Mouse (Mus musculus): Measurements from ENCODE around the gene Hist2h2ac. TPM values are rescaled to one million over a fixed set of nuclear protein-coding genes. Genes with fewer than 3 reads are reported as not detected.
"Not testable (repeated sequence)": the region's sequence is repeated elsewhere in the genome, so short reads cannot be mapped to it uniquely, and the experiment has no call there.

The Hist2h2ac gene
- polyA plus RNA-seq, 1 experiment from 2014 or later, result 7.9 TPM

DNA sequence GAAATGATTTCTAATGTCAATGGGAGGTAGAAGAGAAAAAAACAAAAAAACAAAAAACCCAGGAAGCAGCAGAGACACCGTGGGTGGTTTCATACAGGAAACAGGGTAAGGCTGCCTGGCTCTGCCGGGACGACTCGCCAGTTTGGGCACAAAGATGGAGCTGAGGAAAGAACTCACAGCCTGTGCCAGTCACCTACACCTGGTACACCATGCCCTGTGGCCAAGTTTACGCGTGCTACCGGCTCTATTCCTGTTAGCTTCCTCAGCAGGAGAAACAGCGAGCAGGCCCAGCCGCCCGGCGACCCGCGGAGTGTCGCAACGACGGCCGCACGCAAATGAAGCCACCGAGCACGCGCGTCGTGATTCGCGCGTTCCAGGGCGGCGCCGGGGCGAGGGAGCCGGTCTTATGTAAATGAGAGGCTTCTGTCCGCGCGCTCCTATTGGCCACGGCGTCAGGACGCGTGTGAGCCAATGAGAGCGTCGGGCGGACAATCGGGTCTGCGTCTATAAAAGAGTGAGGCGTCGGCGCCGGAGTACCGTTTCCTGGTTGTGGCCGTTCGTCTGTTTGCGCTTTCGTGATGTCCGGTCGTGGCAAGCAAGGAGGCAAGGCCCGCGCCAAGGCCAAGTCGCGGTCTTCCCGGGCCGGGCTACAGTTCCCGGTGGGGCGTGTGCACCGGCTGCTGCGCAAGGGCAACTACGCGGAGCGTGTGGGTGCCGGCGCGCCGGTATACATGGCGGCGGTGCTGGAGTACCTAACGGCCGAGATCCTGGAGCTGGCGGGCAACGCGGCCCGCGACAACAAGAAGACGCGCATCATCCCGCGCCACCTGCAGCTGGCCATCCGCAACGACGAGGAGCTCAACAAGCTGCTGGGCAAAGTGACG is 24.6 kb upstream of the Hist2h2ac start, which contains the start of gene Hist2h2aa1:
TSS of gene Hist2h2aa1 (plus strand) at position 495 of the 884 bp plus-strand sequence.
- H3K36me3 ChIP-seq (ENCODE audit: control insufficient read depth, insufficient read depth, low read length); H3K27me3 ChIP-seq (replicated peaks; ENCODE audit: control insufficient read depth, insufficient read depth, low read length); H3K9me3 ChIP-seq (ENCODE audit: control insufficient read depth, low read length): not testable (repeated sequence)
- Histone ChIP-seq H3K4me1 (replicated peaks; ENCODE audit: control insufficient read depth, insufficient read depth, low read length) (peaks cover 18% of the 10 kb centered on the region), H3K27ac (ENCODE audit: low read depth) (peak within 1 kb of the TSS; percentile 93), H3K9ac (ENCODE audit: low read length) (peak within 1 kb of the TSS; percentile 69), H3K4me2 (ENCODE audit: low read length) (peak within 1 kb of the TSS; percentile 53), H3K4me3 (ENCODE audit: low read depth, low read length) (peak within 1 kb of the TSS; percentile 39)
- peak; percentile 90 for DNase-seq (ENCODE audit: low spot score)
- peak; percentile 87 for ATAC-seq (replicated peaks; ENCODE audit: low FRiP score, low TSS enrichment, low read depth)
- WGBS, result 0% methylated on average over 25 of the region's 88 CpGs

DNA sequence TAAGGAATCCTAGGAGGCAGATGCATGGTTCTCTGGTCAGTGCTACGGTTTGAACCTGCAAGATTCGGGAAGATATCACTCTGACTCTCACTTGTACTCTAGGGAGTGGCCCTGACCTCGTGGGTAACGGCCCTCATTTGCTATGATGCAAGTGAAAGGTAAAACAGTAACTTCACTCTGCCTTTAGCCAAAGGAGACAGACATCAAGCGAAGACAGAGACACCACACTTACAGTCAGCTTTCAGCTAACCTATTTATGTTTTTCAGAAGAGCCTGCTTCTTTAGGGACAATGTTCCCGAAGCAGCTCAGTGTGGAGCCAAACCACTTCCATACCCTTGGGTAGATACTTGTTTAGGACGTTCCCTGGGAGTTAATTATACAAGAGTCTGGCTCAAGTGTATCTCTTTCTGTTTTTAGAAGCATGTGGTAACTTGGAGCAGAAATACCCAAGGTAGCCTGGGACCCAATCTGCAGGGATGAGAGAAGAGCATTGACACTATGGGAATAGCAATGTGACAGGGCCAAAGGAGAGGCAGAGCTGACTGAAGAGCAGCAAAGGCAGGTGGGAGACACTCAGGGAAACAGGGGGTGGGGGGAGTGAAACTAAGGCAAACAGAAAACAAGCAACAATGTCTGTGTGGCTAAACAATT is 23.4 kb upstream of the Hist2h2ac start:
- Histone ChIP-seq H3K27me3 (replicated peaks; ENCODE audit: control insufficient read depth, insufficient read depth, low read length) (no peaks in the 10 kb centered on the region), H3K9ac (ENCODE audit: low read length) (peak overlapping the region; percentile 69), H3K4me2 (ENCODE audit: low read length) (peak overlapping the region; percentile 53), H3K4me1 (replicated peaks; ENCODE audit: control insufficient read depth, insufficient read depth, low read length) (peaks cover 18% of the 10 kb centered on the region), H3K9me3 (ENCODE audit: control insufficient read depth, low read length) (no peaks in the 10 kb centered on the region), H3K27ac (ENCODE audit: low read depth) (peak overlapping the region; percentile 93), H3K4me3 (ENCODE audit: low read depth, low read length) (0 out of 2 replicates have a peak overlapping the region, but pooled peaks have one; percentile 39), H3K36me3 (ENCODE audit: control insufficient read depth, insufficient read depth, low read length) (no peaks in the 10 kb centered on the region)
- WGBS, result 77% methylated on average over 7 of the region's 7 CpGs
- ATAC-seq (replicated peaks; ENCODE audit: low FRiP score, low TSS enrichment, low read depth), result no peak
- no peak for DNase-seq (ENCODE audit: low spot score)

DNA sequence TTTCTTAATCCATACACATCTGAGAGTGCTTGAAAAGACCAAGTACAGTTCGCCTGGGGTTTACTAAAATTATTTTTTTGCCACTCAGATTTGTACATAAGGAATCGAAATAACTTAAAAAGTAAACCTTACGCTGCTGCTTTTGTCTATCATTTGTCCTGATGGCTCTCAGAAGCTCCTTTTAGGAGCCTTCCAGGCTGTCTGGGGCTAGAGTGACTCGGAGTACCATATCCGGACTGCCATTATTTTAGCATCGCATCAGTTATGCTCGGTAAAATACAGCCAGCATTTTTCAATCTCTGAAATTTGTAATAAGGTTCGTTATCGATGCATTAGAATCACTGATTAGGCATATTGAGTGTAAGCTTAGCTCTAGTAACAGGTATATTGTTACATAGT is 20.1 kb upstream of the Hist2h2ac start:
- H3K9ac ChIP-seq (ENCODE audit: low read length), result peak overlapping the region; percentile 68
- no peak for ATAC-seq (replicated peaks; ENCODE audit: low FRiP score, low TSS enrichment, low read depth)

DNA sequence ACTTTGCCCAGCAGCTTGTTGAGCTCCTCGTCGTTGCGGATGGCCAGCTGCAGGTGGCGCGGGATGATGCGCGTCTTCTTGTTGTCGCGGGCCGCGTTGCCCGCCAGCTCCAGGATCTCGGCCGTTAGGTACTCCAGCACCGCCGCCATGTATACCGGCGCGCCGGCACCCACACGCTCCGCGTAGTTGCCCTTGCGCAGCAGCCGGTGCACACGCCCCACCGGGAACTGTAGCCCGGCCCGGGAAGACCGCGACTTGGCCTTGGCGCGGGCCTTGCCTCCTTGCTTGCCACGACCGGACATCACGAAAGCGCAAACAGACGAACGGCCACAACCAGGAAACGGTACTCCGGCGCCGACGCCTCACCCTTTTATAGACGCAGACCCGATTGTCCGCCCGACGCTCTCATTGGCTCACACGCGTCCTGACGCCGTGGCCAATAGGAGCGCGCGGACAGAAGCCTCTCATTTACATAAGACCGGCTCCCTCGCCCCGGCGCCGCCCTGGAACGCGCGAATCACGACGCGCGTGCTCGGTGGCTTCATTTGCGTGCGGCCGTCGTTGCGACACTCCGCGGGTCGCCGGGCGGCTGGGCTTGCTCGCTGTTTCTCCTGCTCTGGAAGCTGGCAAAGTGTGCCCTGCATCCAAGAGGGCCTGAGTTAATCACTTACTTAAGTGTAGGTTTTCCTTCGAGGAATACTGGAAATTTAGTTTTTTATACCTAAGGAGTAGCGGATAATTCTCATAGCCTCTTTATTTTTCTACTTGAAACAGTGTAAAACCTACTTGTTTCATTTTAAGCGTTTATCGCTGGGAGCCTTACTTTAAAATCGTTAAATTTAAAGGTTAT is 19.5 kb upstream of the Hist2h2ac start, which contains the start of gene Hist2h2aa2:
TSS of gene Hist2h2aa2 (minus strand) at position 328 of the 850 bp plus-strand sequence.
- 6% methylated on average over 16 of the region's 85 CpGs for WGBS
- ATAC-seq (replicated peaks; ENCODE audit: low FRiP score, low TSS enrichment, low read depth) (peak; percentile 82), DNase-seq (ENCODE audit: low spot score) (peak; percentile 76)
- Histone ChIP-seq H3K9ac (ENCODE audit: low read length) (peak within 1 kb of the TSS; percentile 68), H3K4me2 (ENCODE audit: low read length) (peak within 1 kb of the TSS; percentile 51), H3K27ac (ENCODE audit: low read depth) (peak within 1 kb of the TSS; percentile 87), H3K4me1 (replicated peaks; ENCODE audit: control insufficient read depth, insufficient read depth, low read length) (peaks cover 21% of the 10 kb centered on the region), H3K4me3 (ENCODE audit: low read depth, low read length) (peak within 1 kb of the TSS; percentile 29)
- H3K27me3 ChIP-seq (replicated peaks; ENCODE audit: control insufficient read depth, insufficient read depth, low read length); H3K36me3 ChIP-seq (ENCODE audit: control insufficient read depth, insufficient read depth, low read length); H3K9me3 ChIP-seq (ENCODE audit: control insufficient read depth, low read length): not testable (repeated sequence)

More for the DNA sequence above, 20.1 kb upstream of the Hist2h2ac start:
- H3K9me3 ChIP-seq (ENCODE audit: control insufficient read depth, low read length), result no peaks in the 10 kb centered on the region
- H3K4me1 ChIP-seq (replicated peaks; ENCODE audit: control insufficient read depth, insufficient read depth, low read length), result peaks cover 21% of the 10 kb centered on the region
- no peaks in the 10 kb centered on the region for H3K36me3 ChIP-seq (ENCODE audit: control insufficient read depth, insufficient read depth, low read length)
- no peaks in the 10 kb centered on the region for H3K27me3 ChIP-seq (replicated peaks; ENCODE audit: control insufficient read depth, insufficient read depth, low read length)
- H3K4me2 ChIP-seq (ENCODE audit: low read length), result peak overlapping the region; percentile 51
- H3K27ac ChIP-seq (ENCODE audit: low read depth), result peak overlapping the region; percentile 87
- no peak for DNase-seq (ENCODE audit: low spot score)
- H3K4me3 ChIP-seq (ENCODE audit: low read depth, low read length), result peak overlapping the region; percentile 29
- WGBS, result 78% methylated on average over 9 of the region's 9 CpGs

DNA sequence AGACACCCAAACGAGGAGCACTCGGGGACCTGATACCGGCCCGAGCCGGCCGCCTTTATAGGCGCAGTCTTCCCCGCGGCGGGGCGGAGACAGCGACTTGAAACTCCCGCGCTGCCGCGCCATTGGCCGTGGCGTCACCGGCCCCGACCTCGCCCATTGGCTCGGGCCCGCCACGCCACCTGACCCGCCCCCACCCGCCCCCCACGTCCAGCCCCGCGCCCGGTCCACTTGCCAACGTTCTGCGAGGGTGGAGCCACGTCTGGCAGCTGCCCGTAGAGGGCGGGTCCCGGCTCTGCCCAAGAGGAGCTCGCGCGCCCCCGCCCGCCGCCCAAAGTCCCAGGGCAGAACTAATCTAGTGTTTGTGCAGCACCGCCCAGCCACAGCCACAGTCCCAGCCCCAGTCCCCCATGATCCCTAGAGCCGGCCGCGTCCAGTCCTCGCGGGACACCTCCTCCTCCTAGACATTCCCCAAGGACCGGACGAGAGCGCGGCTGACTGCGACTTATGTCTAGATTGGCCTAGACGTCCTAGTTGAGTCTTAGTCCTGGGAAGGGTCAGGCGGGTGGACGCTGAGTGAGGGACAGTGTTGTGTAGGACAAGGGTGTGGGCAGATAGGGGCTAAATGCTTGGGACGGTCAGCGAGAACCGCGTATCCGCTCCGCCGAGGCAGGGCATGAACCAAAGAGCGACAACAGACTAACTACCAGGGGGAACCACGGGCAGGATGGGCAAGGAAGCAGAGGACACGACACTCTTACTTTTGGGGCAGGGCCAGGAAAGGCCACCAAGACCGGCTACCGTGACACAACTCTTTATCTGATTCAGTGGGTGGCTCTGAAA is 18.5 kb upstream of the Hist2h2ac start, which contains the start of gene Hist2h3c2:
TSS of gene Hist2h3c2 (minus strand) at position 174 of the 840 bp plus-strand sequence.
- WGBS, result under 1% methylated on average over 22 of the region's 68 CpGs
- ATAC-seq (replicated peaks; ENCODE audit: low FRiP score, low TSS enrichment, low read depth), result peak; percentile 87
- H3K36me3 ChIP-seq (ENCODE audit: control insufficient read depth, insufficient read depth, low read length), result not testable (repeated sequence)

DNA sequence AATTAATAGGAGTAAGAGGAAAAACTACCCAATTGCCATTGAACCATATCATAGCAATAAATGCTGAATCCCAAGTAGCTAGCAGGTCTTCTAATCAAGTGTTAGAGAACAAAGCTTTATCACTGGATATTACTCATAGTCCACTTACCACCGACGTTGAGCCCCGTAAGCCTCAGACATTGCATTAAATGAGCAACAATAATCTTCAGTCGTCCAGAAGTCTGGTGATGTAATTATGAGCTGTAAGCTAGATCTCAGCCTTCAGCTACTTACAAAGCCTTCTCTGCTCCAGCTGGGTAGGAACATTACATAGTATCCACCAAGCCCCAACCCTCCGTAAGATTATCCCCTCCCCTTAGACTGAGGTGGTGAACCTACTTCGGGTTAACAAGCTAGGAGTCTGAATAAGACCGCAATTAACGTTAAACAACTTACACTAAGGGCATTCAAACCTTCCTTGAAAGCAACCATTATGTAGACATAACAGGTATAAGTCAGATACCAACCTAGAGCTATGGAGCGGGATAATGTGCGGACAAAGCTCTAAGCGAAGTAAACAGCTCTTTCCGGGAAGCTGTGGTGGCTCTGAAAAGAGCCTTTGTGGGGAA is 17.3 kb upstream of the Hist2h2ac start:
- H3K27ac ChIP-seq (ENCODE audit: low read depth), result peak overlapping the region; percentile 86
- peaks cover 11% of the 10 kb centered on the region for H3K4me1 ChIP-seq (replicated peaks; ENCODE audit: control insufficient read depth, insufficient read depth, low read length)
- H3K9ac ChIP-seq (ENCODE audit: low read length), result peak overlapping the region; percentile 89
- ATAC-seq (replicated peaks; ENCODE audit: low FRiP score, low TSS enrichment, low read depth) (no peak), DNase-seq (ENCODE audit: low spot score) (no peak)
- H3K4me3 ChIP-seq (ENCODE audit: low read depth, low read length), result peak overlapping the region; percentile 55
- no peaks in the 10 kb centered on the region for H3K27me3 ChIP-seq (replicated peaks; ENCODE audit: control insufficient read depth, insufficient read depth, low read length)
- WGBS, result under 1% methylated on average over 12 of the region's 12 CpGs
- H3K36me3 ChIP-seq (ENCODE audit: control insufficient read depth, insufficient read depth, low read length), result no peaks in the 10 kb centered on the region
- peak overlapping the region; percentile 58 for H3K4me2 ChIP-seq (ENCODE audit: low read length)
- H3K9me3 ChIP-seq (ENCODE audit: control insufficient read depth, low read length), result no peaks in the 10 kb centered on the region

More for the DNA sequence above, 18.5 kb upstream of the Hist2h2ac start, which contains the start of gene Hist2h3c2:
- Histone ChIP-seq H3K4me1 (replicated peaks; ENCODE audit: control insufficient read depth, insufficient read depth, low read length) (peaks cover 16% of the 10 kb centered on the region), H3K4me3 (ENCODE audit: low read depth, low read length) (peak within 1 kb of the TSS; percentile 55), H3K4me2 (ENCODE audit: low read length) (peak within 1 kb of the TSS; percentile 58), H3K9ac (ENCODE audit: low read length) (peak within 1 kb of the TSS; percentile 89), H3K27ac (ENCODE audit: low read depth) (peak within 1 kb of the TSS; percentile 86)
- not testable (repeated sequence) for H3K9me3 ChIP-seq (ENCODE audit: control insufficient read depth, low read length); H3K27me3 ChIP-seq (replicated peaks; ENCODE audit: control insufficient read depth, insufficient read depth, low read length); DNase-seq (ENCODE audit: low spot score)

DNA sequence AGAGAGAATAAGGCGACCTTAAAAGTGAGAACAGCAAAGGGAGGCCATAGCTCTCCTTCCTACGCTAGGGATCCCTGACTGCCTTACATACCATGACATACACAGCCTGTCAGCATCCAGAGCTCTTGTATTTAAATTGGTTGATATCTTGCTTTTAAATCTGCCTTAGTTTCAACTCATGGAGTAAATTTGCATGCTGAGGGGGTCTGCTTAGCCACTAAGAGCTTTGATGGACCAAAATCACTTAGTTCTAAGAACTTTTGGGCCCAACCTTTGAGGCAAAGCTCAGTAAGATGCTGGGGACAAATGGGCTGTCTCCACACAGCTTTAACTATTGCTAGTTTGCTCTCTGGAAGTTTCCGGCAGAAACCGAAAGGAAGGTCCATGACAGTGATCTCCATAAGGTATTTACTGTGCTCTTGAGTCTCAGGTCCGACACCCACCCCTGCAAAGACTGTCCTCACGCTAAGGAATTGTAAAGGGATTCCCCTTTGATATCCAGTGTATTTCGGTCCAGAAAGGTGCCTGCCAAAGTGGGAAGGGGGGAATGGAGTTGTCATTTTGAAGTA is 16.7 kb upstream of the Hist2h2ac start:
- ATAC-seq (replicated peaks; ENCODE audit: low FRiP score, low TSS enrichment, low read depth), result no peak
- peak overlapping the region; percentile 86 for H3K27ac ChIP-seq (ENCODE audit: low read depth)
- H3K9ac ChIP-seq (ENCODE audit: low read length), result peak overlapping the region; percentile 89
- H3K4me3 ChIP-seq (ENCODE audit: low read depth, low read length), result peak overlapping the region; percentile 55
- no peaks in the 10 kb centered on the region for H3K9me3 ChIP-seq (ENCODE audit: control insufficient read depth, low read length)
- H3K27me3 ChIP-seq (replicated peaks; ENCODE audit: control insufficient read depth, insufficient read depth, low read length), result no peaks in the 10 kb centered on the region
- peaks cover 11% of the 10 kb centered on the region for H3K4me1 ChIP-seq (replicated peaks; ENCODE audit: control insufficient read depth, insufficient read depth, low read length)
- peak overlapping the region; percentile 58 for H3K4me2 ChIP-seq (ENCODE audit: low read length)
- H3K36me3 ChIP-seq (ENCODE audit: control insufficient read depth, insufficient read depth, low read length), result no peaks in the 10 kb centered on the region
- WGBS, result 14% methylated on average over 7 of the region's 7 CpGs
- DNase-seq (ENCODE audit: low spot score), result peak; percentile 71

Measured in intestine, embryonic 14.5 days (tissue).